Mouse (Mus musculus) ES-E14 (cell line): ENCODE results near the gene Litaf.

Experiments
- CHD2 ChIP-seq: IDR thresholded peaks from 2 replicates; pipeline ENCODE4 v1.6.1; 2014; ENCODE audit warnings: mild to moderate bottlenecking, low read depth, low read length, inconsistent platforms
- HCFC1 ChIP-seq: IDR thresholded peaks from 2 replicates; pipeline ENCODE4 v1.6.1; 2012; ENCODE audit warnings: low read length, inconsistent platforms, borderline replicate concordance; ENCODE audit not compliant: insufficient read depth

- TF ChIP-seq HCFC1 = no peak
- TF ChIP-seq CHD2 = no peak
Measured at GRCm38 (mm10) chr16:11069271-11069670, 3.3 kb upstream of the Litaf start.
